Mouse (Mus musculus) right cerebral cortex, postnatal 4 days (tissue): ENCODE data around the gene Efhd1.

ENCODE experiments used
- DNase-seq: peaks from one replicate; pipeline ENCODE4 v3.0.0-alpha.2; 2022

Efhd1 gene

GRCm38 (mm10) chr1:87312681-87313080 lies 48.5 kb downstream of the Efhd1 start:
- no peak for DNase-seq

- no peak for DNase-seq
These were observed 49.0 kb downstream of the Efhd1 start for GRCm38 (mm10) chr1:87313116-87313515.

DNA sequence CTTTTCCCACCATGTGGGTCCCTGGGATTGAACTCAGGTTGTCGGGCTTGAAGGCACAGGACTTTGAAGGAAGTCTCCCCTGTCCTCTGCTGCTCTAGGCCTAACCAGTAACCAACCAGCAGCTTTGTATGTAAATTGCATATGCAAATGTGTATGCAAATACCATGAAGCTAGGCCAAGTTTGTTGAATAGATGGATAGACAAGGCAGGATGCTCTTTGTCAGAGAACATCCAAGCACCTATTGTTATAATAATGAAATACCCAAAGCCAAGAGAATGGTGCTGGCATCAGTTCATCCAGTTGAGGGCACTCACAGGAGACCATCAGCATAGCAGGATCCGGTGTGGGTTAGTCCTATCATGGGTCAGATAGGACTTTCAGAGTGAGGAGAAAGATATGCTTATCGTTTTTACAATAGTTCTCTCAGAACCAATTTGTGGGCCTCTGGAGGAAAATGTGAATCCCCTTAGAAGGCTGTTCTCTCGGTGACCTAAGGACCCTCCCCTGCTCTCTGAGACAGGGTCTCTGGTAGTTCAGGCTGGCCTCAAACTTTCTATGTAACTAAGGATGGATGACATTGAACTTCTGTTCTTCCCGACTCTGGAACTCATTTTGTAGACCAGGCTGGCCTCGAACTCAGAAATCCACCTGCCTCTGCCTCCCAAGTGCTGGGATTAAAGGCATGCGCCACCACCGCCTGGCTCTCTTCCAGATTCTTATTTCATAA lies 49.8 kb downstream of the Efhd1 start:
- DNase-seq, result no peak

DNA sequence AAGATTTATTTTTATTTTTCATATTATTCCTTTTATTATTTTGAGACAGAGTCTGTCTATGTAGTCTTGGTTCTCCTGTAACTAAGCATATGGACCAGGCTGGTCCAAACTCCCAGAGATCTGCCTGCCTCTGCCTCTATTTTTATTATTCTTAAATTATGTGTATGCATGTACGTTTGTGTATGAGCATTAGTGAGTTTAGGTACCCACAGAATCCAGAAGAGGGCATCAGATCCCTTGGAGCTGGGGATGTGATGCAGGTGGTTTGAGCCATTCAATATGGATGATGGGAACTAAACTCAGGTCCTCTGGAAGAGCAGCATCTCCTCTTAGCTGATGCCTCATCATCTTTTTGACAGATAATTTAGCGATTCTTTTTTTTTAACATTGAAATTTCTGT lies 51.3 kb downstream of the Efhd1 start:
- DNase-seq, result no peak

- no peak for DNase-seq
These were observed 51.7 kb downstream of the Efhd1 start for GRCm38 (mm10) chr1:87315894-87316293.

DNA sequence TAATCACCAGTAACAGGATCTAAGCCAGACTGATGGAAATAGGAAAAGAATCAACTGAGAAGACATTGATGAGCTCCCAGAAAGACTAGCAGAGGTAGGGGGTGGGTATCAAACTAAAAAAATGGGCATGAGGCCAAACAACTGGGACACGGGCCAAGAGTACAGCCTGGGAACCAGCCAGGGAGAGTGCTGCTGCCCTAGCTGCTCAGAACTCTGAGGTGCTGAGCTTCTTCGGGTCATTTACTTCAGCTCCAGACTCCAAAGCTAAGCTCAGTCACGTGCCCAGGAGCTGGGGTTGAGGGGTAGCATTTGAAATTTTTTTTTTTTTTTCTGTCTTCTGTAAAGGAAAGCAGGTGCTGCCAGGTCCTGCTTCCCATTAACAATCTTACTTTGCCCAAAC lies 52.5 kb downstream of the Efhd1 start:
- DNase-seq, result peak; percentile 59

GRCm38 (mm10) chr1:87321071-87321470 lies 56.9 kb downstream of the Efhd1 start:
- no peak for DNase-seq

GRCm38 (mm10) chr1:87322778-87323177 lies 58.6 kb downstream of the Efhd1 start:
- DNase-seq, result no peak

DNA sequence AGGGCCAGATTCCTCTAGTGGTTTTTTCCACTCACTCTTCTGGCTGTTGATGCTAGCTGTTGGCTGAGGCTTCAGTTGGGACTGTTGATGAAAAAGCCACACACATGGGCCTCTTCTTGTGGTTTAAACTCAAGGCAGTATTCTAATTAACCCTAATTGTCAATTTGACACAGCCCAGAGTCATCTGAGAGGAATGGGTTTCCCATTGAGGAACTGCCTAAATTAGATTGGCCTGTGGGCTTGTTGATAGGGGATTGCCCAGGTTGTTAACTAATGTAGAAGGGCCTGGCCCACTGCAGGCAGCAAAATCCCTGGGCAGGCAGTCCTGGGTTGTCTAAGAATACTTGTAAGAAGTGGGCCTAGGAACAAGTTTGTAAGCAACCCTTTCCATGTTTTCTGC lies 60.5 kb downstream of the Efhd1 start:
- no peak for DNase-seq

- peak; percentile 97 for DNase-seq
These were observed 62.6 kb downstream of the Efhd1 start, which contains the start of gene Gigyf2 for GRCm38 (mm10) chr1:87326742-87327163. Gigyf2 (plus strand) TSS chr1:87326998.

GRCm38 (mm10) chr1:87327165-87327861 lies 63.1 kb downstream of the Efhd1 start:
- peak; percentile 40 for DNase-seq

GRCm38 (mm10) chr1:87331774-87332173 lies 67.6 kb downstream of the Efhd1 start:
- DNase-seq, result no peak

DNA sequence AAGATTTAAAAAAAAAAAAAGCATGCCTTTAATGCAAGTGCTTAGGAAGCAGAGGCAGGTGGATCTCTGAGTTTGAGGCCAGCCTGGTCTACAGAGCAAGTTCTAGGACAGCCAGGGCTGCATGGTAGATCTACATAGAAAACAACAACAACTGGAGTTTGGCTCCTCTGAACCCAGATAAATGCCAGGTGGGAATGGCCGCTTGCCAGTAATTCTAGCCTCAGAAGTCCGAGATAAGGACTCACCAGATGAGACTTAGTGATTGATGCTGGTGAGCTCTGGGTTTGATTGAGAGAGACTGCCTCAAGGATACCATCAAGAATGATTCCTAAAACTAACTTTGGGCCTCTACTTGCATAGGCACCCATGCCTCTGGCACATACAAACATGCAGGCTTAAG lies 86.4 kb downstream of the Efhd1 start:
- DNase-seq, result no peak

DNA sequence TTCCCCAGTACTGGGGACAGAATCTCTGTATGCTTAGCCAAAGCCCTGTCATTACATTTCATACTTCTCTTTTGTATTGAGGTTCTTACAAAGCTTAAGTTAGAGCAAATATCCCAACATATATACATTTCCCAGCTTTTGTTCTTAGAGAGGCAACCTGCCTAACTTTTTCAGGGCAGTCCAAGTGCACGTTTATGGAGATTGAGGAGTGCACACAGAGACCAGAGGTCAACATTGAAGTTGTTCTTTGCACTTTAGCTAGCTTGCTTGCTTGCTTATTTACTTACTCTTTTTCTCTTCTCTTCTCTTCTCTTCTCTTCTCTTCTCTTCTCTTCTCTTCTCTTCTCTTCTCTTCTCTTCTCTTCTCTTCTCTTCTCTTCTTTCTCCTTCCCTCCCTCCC lies 96.1 kb downstream of the Efhd1 start:
- DNase-seq, result no peak
